Mouse (Mus musculus): ENCODE measurements around the gene Ptprd.

GRCm38 (mm10) chr4:76443553-76443952 lies 1768.2 kb downstream of the Ptprd start:
- no peak for TF ChIP-seq CTCF (conservative IDR thresholded peaks at IDR 0.05; ENCODE audit: low read length)
- no peak for TF ChIP-seq NANOG (IDR thresholded peaks at IDR 0.05; ENCODE audit: borderline replicate concordance, low read length)
- TF ChIP-seq POU5F1 (IDR thresholded peaks at IDR 0.05; ENCODE audit: borderline replicate concordance, low read length), result no peak
